Mouse (Mus musculus) lung, postnatal 0 days (tissue): ENCODE measurements around the gene Ccdc36. TPM values are rescaled to one million over a fixed set of nuclear protein-coding genes. Genes with fewer than 3 reads are reported as not detected.

Experiments
- ATAC-seq: fragments of 200-750 bp; cut with Nextera tagmentation; 2 replicates; pipeline ENCODE4 v1.8.0; 2017; ENCODE audit warnings: moderate library complexity
- DNase-seq: peaks from one replicate; pipeline ENCODE4 v3.0.0-alpha.2; 2016; ENCODE audit warnings: low spot score
- H3K27ac ChIP-seq: fragments of 300-500 bp; sonication (generic); 2 replicates; pipeline ENCODE4 v1.5.1; 2014; ENCODE audit warnings: antibody characterized with exemption, mild to moderate bottlenecking, low read length, mixed read lengths
- H3K27me3 ChIP-seq: fragments of 300-500 bp; sonication (generic); replicated peaks from 2 replicates; pipeline ENCODE4 v1.6.1; 2014; ENCODE audit warnings: low read length, mixed read lengths; ENCODE audit not compliant: insufficient read depth
- H3K36me3 ChIP-seq: fragments of 300-500 bp; sonication (generic); 2 replicates; pipeline ENCODE4 v1.6.1; 2014; ENCODE audit warnings: low read length, mixed read lengths; ENCODE audit not compliant: insufficient read depth
- H3K4me1 ChIP-seq: fragments of 300-500 bp; sonication (generic); 2 replicates; pipeline ENCODE4 v1.6.1; 2014; ENCODE audit warnings: antibody characterized with exemption, low read depth, low read length, mixed read lengths; ENCODE audit not compliant: insufficient read depth
- H3K4me2 ChIP-seq: fragments of 300-500 bp; sonication (generic); replicated peaks from 2 replicates; pipeline ENCODE4 v1.6.1; 2014; ENCODE audit warnings: low read depth, mild to moderate bottlenecking, low read length, moderate library complexity, mixed read lengths
- H3K4me3 ChIP-seq: fragments of 300-500 bp; sonication (generic); 2 replicates; pipeline ENCODE4 v1.5.1; 2014; ENCODE audit warnings: low read depth, low read length
- H3K9ac ChIP-seq: fragments of 300-500 bp; sonication (generic); replicated peaks from 2 replicates; pipeline ENCODE4 v1.6.1; 2014; ENCODE audit warnings: low read depth, mild to moderate bottlenecking
- H3K9me3 ChIP-seq: fragments of 300-500 bp; sonication (generic); 2 replicates; pipeline ENCODE4 v1.6.1; 2016; ENCODE audit warnings: low read length, mixed read lengths
- CTCF ChIP-seq: IDR thresholded peaks from 2 replicates; pipeline ENCODE4 v1.5.1; 2016; ENCODE audit warnings: antibody characterized with exemption, mild to moderate bottlenecking
- EP300 ChIP-seq: IDR thresholded peaks from 2 replicates; pipeline ENCODE4 v1.6.1; 2016; ENCODE audit warnings: antibody characterized with exemption, mild to moderate bottlenecking, control low read depth
- WGBS: fragments of 180-500 bp; shearing (Covaris S2); extraction: QIAGEN DNeasy Blood & Tissue Kit; methylation state at CpG from one replicate; pipeline ENCODE4 v1.1.7; 2014; 5-methylcytosine and 5-hydroxymethylcytosine counted together
- polyA plus RNA-seq: library from polyadenylated mRNA; unstranded; fragments of >200 nt; fragmentation: Nextera tagmentation; extraction: Ambion mirVana; gene quantifications from 2 replicates; pipeline ENCODE4 v1.2.1, GENCODE M21; 2015

The Ccdc36 gene
- polyA plus RNA-seq, 1 experiment from 2014 or later = 0.31 TPM

GRCm38 (mm10) chr9:108403081-108403480, 25.2 kb downstream of the Ccdc36 start:
- Histone ChIP-seq H3K27ac (no peak overlapping the region), H3K4me1 (no peaks in the 10 kb centered on the region; the same call in 1 of the 2 replicates), H3K9me3 (no peaks in the 10 kb centered on the region), H3K27me3 (no peaks in the 10 kb centered on the region), H3K9ac (no peak overlapping the region), H3K36me3 (no peaks in the 10 kb centered on the region), H3K4me2 (no peak overlapping the region), H3K4me3 (no peak overlapping the region)
- TF ChIP-seq EP300 (no peak), CTCF (no peak)
- DNase-seq = no peak
- ATAC-seq = no peak
- 62% methylated on average over 4 of the region's 4 CpGs for WGBS

- no peak overlapping the region for H3K4me2 ChIP-seq
- 57% methylated on average over 7 of the region's 7 CpGs for WGBS
- H3K9me3 ChIP-seq = no peaks in the 10 kb centered on the region
- H3K4me1 ChIP-seq = no peaks in the 10 kb centered on the region; the same call in 1 of the 2 replicates
- no peak overlapping the region for H3K9ac ChIP-seq
- no peak overlapping the region for H3K4me3 ChIP-seq
- TF ChIP-seq EP300 (no peak), CTCF (no peak)
- no peak overlapping the region for H3K27ac ChIP-seq
- no peak for DNase-seq
- no peaks in the 10 kb centered on the region for H3K36me3 ChIP-seq
- ATAC-seq = no peak
- no peaks in the 10 kb centered on the region for H3K27me3 ChIP-seq
Observed at GRCm38 (mm10) chr9:108401186-108401960, 26.9 kb downstream of the Ccdc36 start.

DNA sequence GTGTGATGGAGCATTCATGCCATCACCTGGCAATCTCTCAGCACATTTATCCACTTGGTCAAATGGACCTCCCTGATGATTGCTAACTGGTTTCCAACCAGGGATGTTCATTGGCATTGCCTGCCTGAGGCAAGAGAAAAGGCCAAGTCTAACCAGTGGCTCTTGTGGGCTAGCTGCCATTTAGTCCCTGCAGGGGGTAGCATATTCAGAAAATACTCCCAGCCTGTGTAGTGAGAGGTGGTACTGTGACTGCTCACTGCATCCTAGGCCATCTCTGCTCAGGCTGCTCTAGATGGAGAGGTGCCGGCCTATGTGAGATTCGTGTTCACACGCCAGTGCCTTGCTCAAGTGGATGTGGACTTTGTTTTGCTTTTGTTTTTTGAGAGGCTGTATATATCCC, 30.0 kb downstream of the Ccdc36 start:
- Histone ChIP-seq H3K9me3 (no peaks in the 10 kb centered on the region), H3K27me3 (no peaks in the 10 kb centered on the region), H3K4me1 (no peaks in the 10 kb centered on the region; the same call in 1 of the 2 replicates), H3K4me2 (no peak overlapping the region), H3K27ac (no peak overlapping the region), H3K36me3 (no peaks in the 10 kb centered on the region), H3K4me3 (no peak overlapping the region), H3K9ac (no peak overlapping the region)
- no peak for DNase-seq
- WGBS = 87% methylated on average over 3 of the region's 3 CpGs
- no peak for TF ChIP-seq CTCF
- no peak for TF ChIP-seq EP300
- ATAC-seq = no peak

DNA sequence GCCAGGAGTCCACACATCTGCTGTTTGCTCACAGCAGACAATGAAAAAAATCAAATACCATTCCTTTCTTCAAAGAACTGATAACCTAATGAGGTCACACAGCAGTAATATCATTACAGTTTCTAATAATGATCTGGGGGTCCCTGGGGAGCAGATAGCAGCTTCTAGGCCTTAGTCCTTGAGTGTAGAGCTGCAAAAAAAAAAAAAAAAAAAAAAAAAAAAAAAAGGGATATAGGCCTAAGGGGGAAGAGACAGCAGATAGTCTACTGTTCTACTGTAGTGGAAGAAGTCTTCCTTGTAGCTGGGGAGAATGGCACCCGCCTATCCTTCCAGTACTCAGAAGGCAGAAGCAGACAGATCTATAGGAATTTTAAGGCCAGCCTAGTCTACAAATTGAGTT, 32.9 kb downstream of the Ccdc36 start:
- Histone ChIP-seq H3K27ac (no peak overlapping the region), H3K36me3 (peaks cover 14% of the 10 kb centered on the region), H3K4me2 (no peak overlapping the region), H3K9ac (no peak overlapping the region), H3K4me3 (no peak overlapping the region), H3K27me3 (no peaks in the 10 kb centered on the region), H3K9me3 (no peaks in the 10 kb centered on the region), H3K4me1 (no peaks in the 10 kb centered on the region)
- 93% methylated on average over 1 of the region's 1 CpGs for WGBS
- no peak for DNase-seq
- no peak for ATAC-seq
- TF ChIP-seq CTCF (no peak), EP300 (no peak)

GRCm38 (mm10) chr9:108394191-108394590, 34.1 kb downstream of the Ccdc36 start:
- TF ChIP-seq CTCF = no peak
- TF ChIP-seq EP300 = no peak
- DNase-seq (no peak), ATAC-seq (no peak)
- no peak overlapping the region for H3K4me2 ChIP-seq
- H3K36me3 ChIP-seq = peaks cover 14% of the 10 kb centered on the region
- no peak overlapping the region for H3K4me3 ChIP-seq
- H3K27me3 ChIP-seq = no peaks in the 10 kb centered on the region
- H3K4me1 ChIP-seq = no peaks in the 10 kb centered on the region
- 91% methylated on average over 6 of the region's 6 CpGs for WGBS
- H3K9me3 ChIP-seq = no peaks in the 10 kb centered on the region
- no peak overlapping the region for H3K9ac ChIP-seq
- H3K27ac ChIP-seq = no peak overlapping the region

- ATAC-seq = no peak
- no peaks in the 10 kb centered on the region for H3K9me3 ChIP-seq
- H3K27ac ChIP-seq = no peak within 1 kb of the TSS
- H3K4me1 ChIP-seq = no peaks in the 10 kb centered on the region
- TF ChIP-seq CTCF (no peak), EP300 (no peak)
- no peak within 1 kb of the TSS for H3K4me3 ChIP-seq
- no peak within 1 kb of the TSS for H3K4me2 ChIP-seq
- peaks cover 24% of the 10 kb centered on the region for H3K36me3 ChIP-seq
- WGBS = 74% methylated on average over 18 of the region's 18 CpGs
- DNase-seq = no peak
- H3K27me3 ChIP-seq = no peaks in the 10 kb centered on the region
- no peak within 1 kb of the TSS for H3K9ac ChIP-seq
Observed at GRCm38 (mm10) chr9:108392676-108393075, 35.6 kb downstream of the Ccdc36 start, which contains the start of gene 1700102P08Rik. 1700102P08Rik (plus strand) TSS chr9:108392805.
